Mouse (Mus musculus): ENCODE results near the gene Tm4sf5.

- TF ChIP-seq POLR2A (IDR thresholded peaks at IDR 0.05; ENCODE audit: low read depth, low read length) (no peak), PAX5 (IDR thresholded peaks at IDR 0.05; ENCODE audit: low read length) (no peak), MYC (IDR thresholded peaks at IDR 0.05; ENCODE audit: low read depth, low read length) (no peak), POLR2AphosphoS2 (IDR thresholded peaks at IDR 0.05; ENCODE audit: low read depth, low read length) (no peak), CTCF (conservative IDR thresholded peaks at IDR 0.05 in 1 of 2, IDR thresholded peaks at IDR 0.05 in 1 of 2; ENCODE audit: low read depth in 2 of 2, low read length in 2 of 2) (no peak), ZKSCAN1 (IDR thresholded peaks at IDR 0.05; ENCODE audit: borderline replicate concordance, low read depth, low read length) (no peak), TBP (conservative IDR thresholded peaks at IDR 0.05; ENCODE audit: low read depth, low read length) (no peak), MAFK (IDR thresholded peaks at IDR 0.05; ENCODE audit: insufficient replicate concordance, low read length) (no peak), EP300 (IDR thresholded peaks at IDR 0.05; ENCODE audit: low read length) (no peak), USF1 (IDR thresholded peaks at IDR 0.05; ENCODE audit: low read depth, low read length) (no peak)
Observed at GRCm38 (mm10) chr11:70553940-70554339, 48.9 kb downstream of the Tm4sf5 start.
